Mouse (Mus musculus): ENCODE results near the gene Rd3l. TPM values are rescaled to one million over a fixed set of nuclear protein-coding genes. Genes with fewer than 3 reads are reported as not detected.

Gene Rd3l
- total and polyA plus RNA-seq, 3 experiments, result 0.08 TPM; not detected in 2

DNA sequence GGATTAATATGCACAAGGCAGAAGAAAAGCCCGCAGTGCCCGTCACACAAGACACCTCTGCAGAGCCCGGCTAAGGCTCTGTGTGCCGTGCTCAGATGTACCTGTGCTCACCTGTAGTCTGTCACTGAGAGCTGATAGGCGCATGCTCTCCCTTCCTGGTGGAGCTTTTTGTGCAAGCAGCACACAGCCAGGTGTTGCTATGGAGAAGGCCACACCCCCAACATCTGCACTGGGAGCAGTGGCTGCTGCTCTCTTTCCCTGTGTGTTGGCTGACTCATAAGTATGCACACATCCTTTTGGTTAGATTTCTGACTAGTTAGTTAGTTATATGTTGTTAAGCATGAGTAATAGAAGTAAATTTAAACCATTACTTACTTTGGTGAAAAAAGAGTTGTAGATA, 11.5 kb upstream of the Rd3l start:
- no peak overlapping the region for H3K27ac ChIP-seq (ENCODE audit: control insufficient read depth, low read depth, low read length)
- H3K9ac ChIP-seq (ENCODE audit: control insufficient read depth, low read depth, low read length, poor library complexity, severe bottlenecking), result no peak overlapping the region
- H3K79me2 ChIP-seq (ENCODE audit: control insufficient read depth, insufficient read depth, low read length, poor library complexity), result no peaks in the 10 kb centered on the region
- no peak for DNase-seq (ENCODE audit: low read depth, low spot score)
- H3K4me1 ChIP-seq (ENCODE audit: control insufficient read depth in 1 of 2, insufficient read depth in 2 of 2, low read length in 2 of 2), result no peaks in the 10 kb centered on the region
- no peak overlapping the region for H3K4me3 ChIP-seq (ENCODE audit: control insufficient read depth in 1 of 2, insufficient read depth in 1 of 2, low read depth in 2 of 2, low read length in 2 of 2)
- no peaks in the 10 kb centered on the region for H3K36me3 ChIP-seq (ENCODE audit: control insufficient read depth in 1 of 2, insufficient read depth in 2 of 2, low read length in 2 of 2)
- H3K9me3 ChIP-seq (replicated peaks; ENCODE audit: insufficient read depth, low read length), result peaks cover 3% of the 10 kb centered on the region
- TF ChIP-seq MAFK (IDR thresholded peaks at IDR 0.05; ENCODE audit: borderline replicate concordance, low read depth, low read length) (no peak), TCF12 (IDR thresholded peaks at IDR 0.05; ENCODE audit: low read depth, low read length) (no peak)
- H3K27me3 ChIP-seq (ENCODE audit: control insufficient read depth in 1 of 2, insufficient read depth in 2 of 2, low read length in 2 of 2), result no peaks in the 10 kb centered on the region

DNA sequence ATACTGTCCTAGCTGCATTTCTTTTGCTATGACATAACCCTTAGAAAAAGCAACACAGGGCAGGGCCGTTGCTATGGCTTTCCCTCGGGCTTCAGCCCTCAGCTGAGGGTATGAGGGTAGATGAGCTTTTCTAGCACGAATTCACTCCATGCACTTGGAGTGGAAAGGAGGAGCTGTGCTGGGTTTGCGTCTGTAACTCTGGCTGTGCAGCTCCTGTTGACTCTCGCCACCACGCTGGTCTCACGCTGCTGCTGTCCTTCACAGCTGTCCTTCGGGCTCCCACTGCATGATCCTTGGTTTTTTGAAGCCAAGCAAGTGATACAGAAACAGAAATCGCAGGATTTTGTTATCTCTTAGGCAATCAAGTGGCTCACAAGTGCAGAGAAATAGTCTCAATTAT, 5.6 kb upstream of the Rd3l start:
- no peak for DNase-seq (ENCODE audit: low read depth, low spot score)
- H3K79me2 ChIP-seq (ENCODE audit: control insufficient read depth, insufficient read depth, low read length, poor library complexity), result peaks cover 9% of the 10 kb centered on the region; the same call in 1 of the 2 replicates
- peaks cover 7% of the 10 kb centered on the region for H3K9me3 ChIP-seq (replicated peaks; ENCODE audit: insufficient read depth, low read length)
- H3K36me3 ChIP-seq (ENCODE audit: control insufficient read depth in 1 of 2, insufficient read depth in 2 of 2, low read length in 2 of 2), result peaks cover 0 to 4% of the 10 kb centered on the region in 2 experiments; a peak in 1 of 4 replicates
- TF ChIP-seq TAL1 (IDR thresholded peaks at IDR 0.05; ENCODE audit: low read length) (no peak), ZMIZ1 (IDR thresholded peaks at IDR 0.05; ENCODE audit: low read depth, low read length) (no peak), RAD21 (IDR thresholded peaks at IDR 0.05; ENCODE audit: low read depth, low read length) (no peak), MAZ (IDR thresholded peaks at IDR 0.05; ENCODE audit: low read depth, low read length) (no peak), USF1 (IDR thresholded peaks at IDR 0.05; ENCODE audit: low read depth, low read length) (no peak), ZKSCAN1 (IDR thresholded peaks at IDR 0.05; ENCODE audit: low read depth, low read length) (no peak), MXI1 (IDR thresholded peaks at IDR 0.05; ENCODE audit: low read depth, low read length) (no peak), CHD2 (IDR thresholded peaks at IDR 0.05; ENCODE audit: low read length) (no peak), MYC (IDR thresholded peaks at IDR 0.05; ENCODE audit: low read depth, low read length) (no peak), RCOR1 (IDR thresholded peaks at IDR 0.05; ENCODE audit: low read depth, low read length) (no peak), GABPA (IDR thresholded peaks at IDR 0.05; ENCODE audit: low read depth, low read length) (no peak), ELF1 (IDR thresholded peaks at IDR 0.05; ENCODE audit: low read depth, low read length) (no peak), POLR2A (IDR thresholded peaks at IDR 0.05; ENCODE audit: control insufficient read depth in 1 of 2, insufficient read depth in 1 of 2, low read depth in 1 of 2, low read length in 2 of 2, poor library complexity in 1 of 2) (no peak), TCF12 (IDR thresholded peaks at IDR 0.05; ENCODE audit: low read depth, low read length) (no peak), JUND (IDR thresholded peaks at IDR 0.05; ENCODE audit: low read depth, low read length) (no peak), ZC3H11A (IDR thresholded peaks at IDR 0.05; ENCODE audit: low read depth, low read length) (no peak), NELFE (IDR thresholded peaks at IDR 0.05; ENCODE audit: low read depth, low read length) (no peak)
- no peak overlapping the region for H3K9ac ChIP-seq (ENCODE audit: control insufficient read depth, low read depth, low read length, poor library complexity, severe bottlenecking)
- H3K27ac ChIP-seq (ENCODE audit: control insufficient read depth, low read depth, low read length), result no peak overlapping the region
- H3K27me3 ChIP-seq (ENCODE audit: control insufficient read depth in 1 of 2, insufficient read depth in 2 of 2, low read length in 2 of 2), result no peaks in the 10 kb centered on the region
- H3K4me1 ChIP-seq (ENCODE audit: control insufficient read depth in 1 of 2, insufficient read depth in 2 of 2, low read length in 2 of 2), result peaks cover 0 to 4% of the 10 kb centered on the region in 2 experiments; a peak in 1 of 4 replicates
- no peak overlapping the region for H3K4me3 ChIP-seq (ENCODE audit: control insufficient read depth in 1 of 2, insufficient read depth in 1 of 2, low read depth in 2 of 2, low read length in 2 of 2)
